Mouse (Mus musculus) left cerebral cortex, adult 18-20 months (tissue): Measurements from ENCODE around the gene Tjp2. TPM values are rescaled to one million over a fixed set of nuclear protein-coding genes. Genes with fewer than 3 reads are reported as not detected.
"Not testable (repeated sequence)": the region's sequence is repeated elsewhere in the genome, so short reads cannot be mapped to it uniquely, and the experiment has no call there.

Experiments
- DNase-seq, 2 experiments: peaks; one replicate each; pipeline ENCODE4 v3.0.0; 2021 to 2022; ENCODE audit warnings: low spot score in 2 of 2, mixed read lengths in 1 of 2
- total RNA-seq, 2 experiments: library from RNA; stranded (reverse); gene quantifications; 2 replicates each; pipeline ENCODE4 v1.2.3; 2021

Tjp2 gene
- total RNA-seq, 2 experiments from 2014 or later = 16.9 to 22.2 TPM

DNA sequence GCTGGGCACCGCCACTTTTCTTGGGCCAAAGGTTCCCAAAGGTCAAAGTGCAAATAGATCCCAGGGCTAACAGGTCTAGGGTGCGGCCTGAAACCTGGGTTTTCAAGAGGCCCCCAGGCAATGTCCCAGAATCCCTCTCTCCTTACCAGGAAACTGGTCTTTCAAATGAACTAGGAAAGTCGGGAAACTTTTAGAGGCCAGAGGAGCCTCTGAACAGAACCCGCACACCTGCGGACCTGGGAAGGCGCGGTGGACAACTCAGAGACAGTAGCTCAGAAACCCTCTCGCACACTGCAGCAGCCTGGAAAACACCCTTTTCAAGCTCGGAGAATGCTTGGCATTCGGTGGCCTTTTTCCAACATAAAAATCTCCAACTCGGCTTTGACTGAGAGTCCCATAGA, 979 bp downstream of the Tjp2 start:
- peak in 1 of 2 experiments; percentile 13 for DNase-seq

DNA sequence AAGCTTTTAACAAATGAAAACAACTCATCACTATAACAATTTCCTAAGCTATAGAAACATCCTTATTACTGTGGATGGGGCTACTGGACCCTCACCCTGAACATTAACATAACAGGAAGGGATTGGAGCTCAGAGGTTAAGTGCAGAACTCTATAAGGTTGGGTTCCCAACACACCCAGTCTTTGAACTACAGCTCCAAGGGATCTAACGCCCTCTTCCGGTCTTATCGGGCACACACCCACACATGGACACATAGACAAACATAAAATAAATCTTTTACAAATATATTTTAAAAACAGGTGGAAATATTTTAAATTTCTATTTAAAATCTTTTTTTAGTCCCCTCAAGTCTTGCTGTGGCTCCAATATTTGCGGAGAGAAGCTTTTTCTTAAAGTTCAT, 3.4 kb downstream of the Tjp2 start:
- DNase-seq = no peak

DNA sequence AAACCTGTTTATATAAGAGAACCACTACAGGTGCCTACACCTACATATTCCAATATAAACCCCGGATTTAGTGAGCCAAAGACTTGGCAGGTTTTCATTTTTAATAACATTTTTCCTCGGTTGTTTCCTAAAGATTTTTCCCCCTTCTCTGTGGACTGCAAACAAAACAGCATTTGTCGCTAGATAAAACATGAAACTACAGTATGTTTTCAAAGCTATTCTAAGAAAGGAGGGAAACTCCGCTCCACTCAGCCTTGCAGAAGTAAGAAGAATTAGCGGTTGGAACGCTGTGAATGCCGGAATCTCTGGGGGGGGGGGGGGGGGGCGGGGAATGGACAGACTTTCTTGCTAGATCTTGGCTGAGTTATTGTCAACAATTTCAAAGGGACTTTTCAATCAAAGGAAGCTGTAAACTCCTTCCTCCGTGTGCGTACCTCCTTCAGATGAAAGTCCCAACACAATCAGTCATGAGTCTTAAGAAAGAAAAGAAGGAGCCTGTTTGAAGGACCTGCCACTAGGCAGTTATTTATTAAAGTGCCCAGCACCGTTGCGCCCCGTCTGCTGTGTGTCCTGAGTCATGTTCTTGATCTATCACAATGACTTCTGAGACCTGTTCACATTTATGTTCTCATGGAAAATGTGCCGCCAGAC, 3.9 kb downstream of the Tjp2 start:
- no peak for DNase-seq

DNA sequence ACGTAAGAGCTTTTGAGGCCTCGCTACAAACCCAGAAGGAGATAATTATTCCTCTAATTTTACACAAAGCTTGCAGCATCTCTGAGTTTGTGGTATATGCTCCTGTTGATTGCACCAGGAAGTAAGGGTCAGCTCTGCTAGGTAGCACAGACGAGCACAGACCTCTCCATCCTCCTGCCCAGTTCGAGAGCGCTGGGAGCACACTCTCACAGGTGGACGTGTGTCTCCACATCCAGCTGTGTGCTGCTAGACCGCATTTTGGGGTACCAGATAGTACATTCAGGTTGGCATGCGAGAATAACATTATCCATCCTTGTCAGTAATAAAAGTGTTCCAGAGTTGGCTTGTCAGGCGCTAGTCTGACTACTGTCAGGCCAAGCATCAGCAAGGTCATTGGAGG, 5.8 kb downstream of the Tjp2 start:
- DNase-seq = no peak

DNA sequence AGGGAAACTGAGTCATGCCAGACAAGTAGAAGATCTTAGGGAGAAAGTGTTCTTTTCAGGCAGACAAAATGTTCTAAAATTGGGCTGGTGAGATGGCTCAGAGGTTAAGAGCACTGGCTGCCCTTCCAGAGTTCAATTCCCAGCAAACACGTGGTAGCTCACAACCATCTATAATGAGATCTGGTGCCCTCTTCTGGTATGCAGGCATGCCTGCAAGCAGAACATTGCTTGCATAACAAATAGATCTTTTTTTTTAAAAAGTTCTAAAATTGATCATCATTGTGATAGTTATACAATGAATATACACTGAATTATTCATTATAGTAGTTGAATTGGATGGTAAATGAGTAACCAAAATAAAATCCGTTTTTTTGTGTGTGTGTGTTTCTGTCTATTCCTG, 6.5 kb downstream of the Tjp2 start:
- DNase-seq = no peak

DNA sequence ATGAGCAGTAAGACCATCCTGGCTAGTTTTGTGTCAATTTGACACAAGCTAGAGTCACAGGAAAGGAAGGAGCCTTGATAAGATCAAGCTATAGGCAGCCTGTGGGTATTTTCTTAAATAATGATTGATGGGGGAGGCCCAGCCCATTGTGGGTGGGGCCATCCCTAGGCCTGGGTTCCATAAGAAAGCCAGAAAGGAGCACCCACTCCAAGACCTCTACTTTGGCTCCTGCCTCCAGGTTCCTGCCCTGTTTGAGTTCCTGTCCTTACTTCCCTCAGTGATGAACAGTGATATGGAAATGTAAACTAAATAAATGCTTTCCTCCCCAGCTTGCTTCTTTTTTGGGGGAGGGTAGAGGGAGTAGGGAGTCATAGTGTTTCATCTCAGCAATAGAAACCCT, 7.0 kb downstream of the Tjp2 start:
- no peak for DNase-seq

DNA sequence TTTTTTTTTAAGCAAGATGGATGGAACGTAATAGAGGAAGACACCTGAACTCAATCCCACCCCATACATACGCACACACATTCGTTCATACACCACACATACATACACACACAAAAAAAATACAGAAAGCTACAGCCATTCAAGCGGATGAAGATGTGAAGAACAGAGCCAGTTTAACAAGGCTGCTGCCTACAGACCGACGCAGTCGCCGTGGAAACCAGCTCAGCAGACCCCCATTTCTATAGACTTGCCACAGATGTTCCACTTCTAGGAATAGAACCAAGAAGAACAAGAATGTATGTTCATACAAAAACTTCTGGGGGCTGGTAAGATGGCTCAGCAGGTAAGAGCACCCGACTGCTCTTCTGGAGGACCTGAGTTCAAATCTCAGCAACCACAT, 8.1 kb downstream of the Tjp2 start:
- no peak for DNase-seq

DNA sequence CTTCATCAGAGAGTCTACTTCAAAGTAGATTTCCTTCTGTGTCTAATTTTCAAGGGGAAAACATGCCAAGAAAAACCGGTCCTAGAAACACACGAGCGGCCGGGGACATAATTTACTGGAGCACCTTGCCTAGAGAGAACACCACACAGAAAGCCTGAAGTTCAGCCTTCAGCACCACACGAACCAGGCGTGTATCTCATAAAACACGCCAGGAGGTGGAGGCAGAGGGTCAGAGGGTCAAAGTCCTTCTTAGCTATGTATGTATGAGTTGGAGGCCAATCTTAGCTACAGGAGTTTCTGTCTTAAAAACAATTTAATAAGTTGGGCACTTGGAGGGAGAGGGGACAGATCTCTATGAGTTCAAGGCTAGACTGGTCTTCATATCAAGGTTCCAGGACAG, 9.9 kb downstream of the Tjp2 start:
- no peak for DNase-seq

DNA sequence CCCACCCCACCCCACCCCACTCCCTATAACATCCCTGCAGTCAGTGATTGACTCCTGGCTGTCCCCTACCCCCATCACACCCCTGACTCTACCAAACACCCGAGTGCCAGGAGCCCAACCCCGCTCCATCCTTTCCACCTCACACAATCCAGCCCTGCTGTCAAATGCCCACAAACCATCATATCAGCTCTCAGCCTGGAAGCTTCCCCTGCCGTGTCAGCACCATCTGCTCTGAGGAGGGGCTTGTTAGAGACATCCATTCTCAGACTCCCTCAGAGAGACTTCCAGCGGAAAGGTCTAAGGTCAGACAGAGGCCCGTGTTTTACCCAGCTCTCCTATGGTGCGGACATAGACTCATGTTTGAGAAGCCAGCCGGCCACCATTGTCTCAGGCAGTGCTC, 11.5 kb downstream of the Tjp2 start:
- no peak for DNase-seq

- no peak for DNase-seq
Observed at GRCm38 (mm10) chr19:24212552-24213249, 12.1 kb downstream of the Tjp2 start.

- DNase-seq = no peak
Observed at GRCm38 (mm10) chr19:24211168-24211567, 13.7 kb downstream of the Tjp2 start.

DNA sequence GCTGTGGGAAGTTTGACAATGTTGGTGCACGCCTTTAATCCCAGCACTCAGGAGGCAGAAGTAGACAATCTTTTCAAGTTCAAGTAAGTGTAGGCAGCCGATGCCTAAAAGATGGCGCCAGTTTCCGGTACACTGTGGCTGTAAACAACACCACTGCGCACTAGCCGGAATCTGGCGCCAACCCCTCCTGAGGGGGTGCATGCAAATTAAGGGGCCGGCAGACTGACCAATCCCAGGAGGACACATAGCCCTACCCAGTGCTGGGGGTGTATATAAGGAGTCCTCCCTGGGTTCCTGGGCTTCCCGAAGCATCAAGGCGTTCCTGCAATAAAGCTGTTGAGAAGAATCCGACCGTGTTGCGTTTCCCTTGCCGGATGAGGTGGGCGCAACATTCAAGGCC, 15.3 kb downstream of the Tjp2 start:
- no peak for DNase-seq

GRCm38 (mm10) chr19:24207967-24208366, 16.9 kb downstream of the Tjp2 start:
- DNase-seq = no peak

GRCm38 (mm10) chr19:24205001-24205400, 19.8 kb downstream of the Tjp2 start:
- DNase-seq = no peak

- DNase-seq = no peak
Observed at GRCm38 (mm10) chr19:24201848-24202247, 23.0 kb downstream of the Tjp2 start.

DNA sequence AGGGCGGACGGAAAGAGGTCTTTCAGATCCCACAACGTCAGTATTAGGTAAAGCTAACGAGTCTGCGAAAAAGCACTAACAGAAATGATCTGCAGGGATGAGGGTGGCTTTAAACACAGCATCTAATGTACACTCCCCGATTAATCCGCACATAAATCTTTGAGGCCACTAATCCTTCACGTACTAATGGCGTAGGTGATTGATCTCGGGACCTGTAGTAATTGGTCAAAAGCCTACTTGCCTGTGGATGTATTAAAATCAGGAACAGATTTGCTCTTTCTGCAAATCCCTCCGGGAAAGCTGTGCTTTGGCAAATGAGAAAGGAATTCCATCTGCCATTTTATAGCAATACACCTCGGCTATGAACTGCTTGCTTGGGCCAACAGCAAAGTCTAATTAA, 24.3 kb downstream of the Tjp2 start:
- no peak for DNase-seq

DNA sequence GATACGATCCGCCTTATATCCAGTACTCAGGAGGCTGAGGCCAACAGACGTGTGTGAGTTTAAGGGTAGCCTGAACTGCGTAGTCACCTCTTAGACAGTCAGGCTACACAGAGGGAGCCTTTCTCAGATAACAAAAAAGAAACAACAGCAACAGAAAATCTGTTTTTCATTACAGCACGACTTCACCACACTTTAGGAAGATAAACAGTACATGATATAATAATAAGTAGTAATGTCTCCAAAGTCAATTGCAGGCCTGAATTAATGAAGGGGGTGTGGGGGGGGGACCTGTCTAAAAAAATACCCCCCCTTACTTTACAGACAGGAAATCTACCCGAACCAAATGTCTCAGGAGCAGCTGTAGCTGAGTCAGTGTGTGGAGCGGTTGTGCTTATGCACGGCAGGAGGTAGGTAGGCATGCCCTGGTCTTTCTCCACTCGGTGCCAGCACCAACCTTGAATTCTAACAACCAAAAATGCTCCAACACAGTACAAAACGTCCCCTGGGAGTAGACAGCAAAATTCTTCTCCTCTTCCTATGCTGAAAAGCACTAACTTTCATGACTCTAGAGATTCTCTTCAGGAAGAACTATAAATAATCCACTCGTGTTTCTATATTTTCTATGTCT, 26.0 kb downstream of the Tjp2 start:
- no peak for DNase-seq

- no peak for DNase-seq
Observed at GRCm38 (mm10) chr19:24197338-24197737, 27.5 kb downstream of the Tjp2 start.

DNA sequence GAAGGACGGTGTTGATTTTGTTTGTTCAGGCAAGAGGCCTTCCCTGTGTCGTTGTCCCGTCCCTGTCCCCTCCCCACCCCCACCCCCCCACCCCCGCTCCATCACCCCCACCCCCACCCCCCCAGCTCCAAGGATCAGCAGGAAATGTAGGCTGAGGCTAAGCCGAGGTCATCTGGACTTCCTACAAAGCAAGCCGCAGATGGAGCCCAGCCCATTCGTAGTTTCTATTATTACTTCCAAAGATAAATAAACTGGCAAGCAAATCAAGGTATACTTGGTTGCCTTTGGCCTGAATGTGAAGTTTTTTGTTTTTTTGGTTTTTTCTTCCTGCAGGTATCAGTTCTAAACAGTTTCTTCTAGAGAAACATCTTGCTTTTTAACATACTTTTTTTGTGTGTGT, 29.6 kb downstream of the Tjp2 start:
- DNase-seq = no peak

DNA sequence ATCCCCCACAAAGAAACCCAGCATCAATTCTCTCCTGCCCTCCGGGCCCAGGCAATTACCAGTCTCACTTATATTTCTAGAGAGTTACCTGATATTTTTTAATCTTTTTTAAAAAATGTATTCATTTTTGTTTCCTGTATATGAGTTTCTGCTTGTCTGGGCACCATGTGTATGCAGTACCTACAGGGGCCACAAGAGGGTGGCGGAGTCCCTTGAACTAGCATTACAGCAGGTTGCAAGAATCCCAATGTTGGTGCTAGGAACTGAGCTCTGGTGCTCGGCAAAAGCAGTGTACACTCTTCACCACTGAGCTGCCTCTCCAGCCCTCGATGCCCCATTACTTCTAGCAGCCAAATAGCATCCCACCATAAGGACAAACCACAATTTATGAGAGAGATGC, 30.6 kb downstream of the Tjp2 start:
- no peak for DNase-seq

DNA sequence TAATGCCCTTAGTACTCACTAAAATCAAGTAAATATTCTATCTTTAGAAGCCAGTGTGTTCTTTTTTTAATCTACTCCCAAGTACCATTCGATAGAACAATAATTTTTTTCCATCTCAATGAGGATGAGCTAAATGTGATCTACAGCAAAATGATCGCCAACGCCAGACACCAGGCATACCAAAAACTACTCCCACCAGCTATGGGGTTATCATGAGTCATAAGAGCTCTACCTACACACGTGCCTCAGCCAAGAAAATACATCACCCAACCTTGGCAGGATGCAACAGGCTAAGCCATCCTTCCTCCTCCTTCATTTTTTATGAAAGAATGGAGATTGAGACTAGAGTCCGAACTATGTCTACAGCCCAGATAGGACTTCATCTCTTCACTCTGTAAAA, 31.9 kb downstream of the Tjp2 start:
- DNase-seq = peak in 1 of 2 experiments; percentile 9

- DNase-seq = no peak
Observed at GRCm38 (mm10) chr19:24187791-24188190, 37.0 kb downstream of the Tjp2 start.

GRCm38 (mm10) chr19:24187358-24187757, 37.5 kb downstream of the Tjp2 start:
- DNase-seq = not testable (repeated sequence)
